Mouse (Mus musculus): Measurements from ENCODE around the gene Gm49380. TPM values are rescaled to one million over a fixed set of nuclear protein-coding genes. Genes with fewer than 3 reads are reported as not detected.

Gene Gm49380
- total and polyA plus RNA-seq, 3 experiments: 0.12 to 1.1 (median 0.76) TPM

DNA sequence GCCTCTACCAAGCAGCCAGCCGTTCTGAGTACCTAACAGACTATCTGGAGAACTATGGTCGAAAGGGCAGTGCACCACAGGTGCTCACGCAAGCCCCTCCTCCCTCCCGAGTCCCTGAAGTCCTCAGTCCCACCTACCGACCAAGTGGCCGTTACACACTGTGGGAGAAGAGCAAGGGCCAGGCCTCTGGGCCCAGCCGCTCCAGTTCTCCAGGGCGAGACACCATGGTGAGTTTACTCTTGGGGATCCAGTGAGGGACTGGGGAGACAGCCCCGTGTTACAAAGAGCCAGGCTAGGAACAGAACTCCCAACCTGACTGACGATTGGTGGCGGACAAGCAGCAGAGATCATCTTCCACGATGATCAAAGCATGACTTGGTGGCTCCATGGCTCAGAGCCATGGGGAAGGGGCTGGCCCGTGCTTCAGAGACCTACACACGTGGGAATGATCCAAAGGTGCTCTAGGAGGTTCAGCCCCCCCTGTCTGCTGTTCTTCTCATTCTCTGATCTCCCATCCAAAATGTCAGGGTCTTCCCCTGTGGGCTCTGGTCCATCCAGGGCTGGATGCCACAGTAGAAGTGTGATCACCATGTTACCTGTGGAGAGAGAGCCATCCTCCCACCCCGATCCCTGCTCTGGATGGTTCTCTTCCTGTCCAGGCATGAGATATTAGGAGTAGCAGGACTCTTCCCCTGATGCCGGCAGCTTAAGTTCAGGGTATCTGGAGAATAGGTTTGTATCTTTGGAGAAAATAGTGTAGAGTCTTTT lies 37.1 kb downstream of the Gm49380 start:
- DNase-seq: no peak

- no peak for DNase-seq
Observed at GRCm38 (mm10) chr9:44075276-44075995, 37.9 kb downstream of the Gm49380 start.

GRCm38 (mm10) chr9:44074395-44075275 lies 38.7 kb downstream of the Gm49380 start:
- no peak for DNase-seq

DNA sequence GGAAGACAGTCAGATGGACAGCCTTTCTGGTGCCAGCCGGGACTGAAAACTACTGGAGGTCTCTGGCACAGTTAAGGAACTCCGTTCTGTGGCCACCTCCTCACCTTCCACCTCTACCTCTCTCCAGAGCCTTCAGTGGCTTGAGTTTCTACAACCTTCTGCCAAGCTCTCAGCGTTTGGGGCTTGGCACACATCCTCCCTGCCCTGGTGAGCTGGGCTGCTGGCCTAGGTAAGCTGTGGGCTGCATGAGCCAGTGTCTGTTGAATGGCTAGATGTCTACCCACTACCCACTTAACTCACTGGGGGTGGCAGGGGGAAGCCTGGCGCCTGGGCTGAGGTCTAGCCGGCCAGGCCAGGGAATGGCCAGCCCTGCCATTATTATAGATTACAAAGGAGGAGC lies 40.2 kb downstream of the Gm49380 start:
- DNase-seq: no peak

DNA sequence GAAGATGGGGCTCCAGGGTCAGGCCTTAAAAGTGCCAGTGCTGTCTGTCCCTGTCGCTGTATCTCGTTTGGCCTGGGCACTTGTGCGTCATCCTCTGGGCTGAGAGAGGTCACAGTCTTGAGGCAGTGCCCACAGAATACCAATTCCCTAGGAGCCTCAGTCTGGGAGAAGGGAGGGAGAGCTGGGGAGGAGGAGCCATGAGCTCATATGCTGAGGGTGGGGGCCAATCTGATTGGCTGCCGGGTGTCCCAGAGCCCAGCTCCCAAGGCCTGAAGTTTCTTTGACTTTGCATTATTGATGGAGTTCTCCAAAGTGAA lies 40.7 kb downstream of the Gm49380 start:
- DNase-seq: peak; percentile 90

- DNase-seq: peak; percentile 70
Observed at GRCm38 (mm10) chr9:44071914-44072598, 41.2 kb downstream of the Gm49380 start.

DNA sequence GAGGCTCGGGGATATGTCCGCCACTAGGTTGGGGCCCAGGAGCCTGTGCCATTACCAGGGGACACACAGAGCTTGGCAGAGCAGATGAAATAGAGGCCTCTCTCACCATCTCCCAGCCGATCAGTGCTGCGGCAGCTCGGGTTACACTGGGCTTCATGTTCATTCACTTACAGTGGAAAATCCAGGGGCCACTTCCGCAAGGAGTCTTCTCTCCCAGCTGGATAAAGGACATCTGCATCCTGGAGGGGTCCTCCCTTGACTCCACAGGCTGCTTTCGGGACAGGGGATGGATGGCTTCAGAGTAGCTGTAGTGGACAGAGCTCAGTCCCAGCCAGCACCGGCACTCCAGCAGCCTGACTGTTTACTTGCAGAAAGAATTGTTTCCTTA lies 42.5 kb downstream of the Gm49380 start:
- no peak for DNase-seq

GRCm38 (mm10) chr9:44070113-44070843 lies 43.0 kb downstream of the Gm49380 start:
- DNase-seq: no peak

DNA sequence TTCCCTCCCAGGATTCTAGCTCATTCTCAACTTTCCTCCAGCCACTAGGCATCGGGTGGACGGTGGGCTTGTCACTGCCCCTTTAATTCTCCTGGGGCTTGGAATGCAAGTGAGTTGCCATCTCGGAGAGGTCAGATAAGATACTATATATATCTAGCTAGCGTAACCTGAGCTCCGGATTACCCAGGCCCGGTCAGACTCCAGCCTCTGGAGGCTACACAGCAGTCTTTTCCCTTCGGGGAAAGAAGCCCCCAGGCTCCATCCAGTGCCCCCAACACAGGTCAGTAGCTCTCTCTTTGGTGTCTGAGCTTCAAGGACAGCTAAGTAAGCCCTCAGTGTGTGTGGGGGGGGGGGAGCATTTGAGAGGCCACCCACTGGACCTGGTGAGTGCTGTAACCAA lies 44.0 kb downstream of the Gm49380 start:
- no peak for DNase-seq

GRCm38 (mm10) chr9:44067960-44068330 lies 45.4 kb downstream of the Gm49380 start:
- peak; percentile 49 for DNase-seq

GRCm38 (mm10) chr9:44067241-44067959 lies 45.9 kb downstream of the Gm49380 start:
- peak; percentile 43 for DNase-seq

DNA sequence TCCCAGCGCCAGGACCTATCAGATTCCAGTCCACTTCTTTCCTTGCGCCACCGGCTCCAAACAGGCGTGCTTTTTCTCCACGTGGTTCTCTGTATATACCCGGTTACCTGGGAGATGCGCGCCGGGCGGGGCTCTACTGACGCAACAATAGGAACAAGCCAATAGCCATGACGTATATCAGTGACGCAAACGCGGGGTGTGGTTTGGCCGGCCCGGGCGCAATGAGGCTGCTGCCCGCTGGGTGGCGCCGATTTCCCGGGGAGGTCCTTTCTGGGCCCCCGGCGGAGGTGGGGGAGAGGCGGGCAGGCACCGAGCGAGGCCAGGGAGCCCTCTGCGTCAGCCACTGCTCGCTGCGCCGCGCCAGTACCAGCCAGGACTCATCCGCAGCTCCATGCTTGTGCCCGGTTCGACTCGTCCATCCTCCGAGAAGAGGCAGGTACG lies 46.5 kb downstream of the Gm49380 start, which contains the start of gene Usp2:
TSS of gene Usp2 (plus strand) at position 237 of the 441 bp plus-strand sequence.
- DNase-seq: peak; percentile 100

- no peak for DNase-seq
Observed at GRCm38 (mm10) chr9:44065177-44065576, 48.1 kb downstream of the Gm49380 start.

DNA sequence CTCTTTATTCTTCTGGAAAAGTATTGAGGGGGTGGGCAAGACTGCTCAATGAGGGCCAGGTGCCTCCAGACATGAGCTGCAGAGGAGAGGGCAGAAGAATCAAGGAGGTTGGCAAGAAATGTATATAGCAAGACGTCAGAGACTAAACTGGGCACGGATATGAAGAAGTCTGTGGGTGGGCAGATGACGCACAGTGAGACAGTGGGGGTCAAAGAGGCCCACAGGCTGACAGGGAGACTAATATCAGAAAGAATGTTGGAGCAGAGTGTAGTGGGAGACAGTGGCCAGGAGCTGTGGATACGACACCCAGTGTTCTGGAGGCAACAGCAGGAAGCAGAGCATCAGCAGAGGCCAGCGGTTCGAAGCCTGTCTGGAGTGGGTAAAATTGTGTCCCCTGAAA lies 54.7 kb downstream of the Gm49380 start:
- no peak for DNase-seq

DNA sequence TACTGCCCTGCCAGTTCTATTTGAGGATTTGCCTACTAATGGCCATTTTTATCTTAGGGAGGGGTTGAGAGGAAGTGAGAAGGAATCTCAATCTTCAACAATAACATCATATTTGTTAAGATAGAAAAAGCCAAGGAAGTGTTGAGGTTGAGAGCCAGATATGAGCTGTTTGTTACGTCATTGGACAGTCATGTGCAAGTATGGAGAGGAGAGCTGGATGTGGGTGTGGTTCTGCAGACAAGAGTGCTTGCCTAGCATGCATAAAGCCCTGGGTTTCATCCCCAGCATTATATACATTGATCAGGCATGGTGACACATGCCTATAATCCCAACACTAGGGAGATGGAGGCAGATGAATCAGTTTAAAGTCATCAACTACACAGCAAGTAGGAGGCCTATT lies 59.4 kb downstream of the Gm49380 start:
- DNase-seq: no peak

DNA sequence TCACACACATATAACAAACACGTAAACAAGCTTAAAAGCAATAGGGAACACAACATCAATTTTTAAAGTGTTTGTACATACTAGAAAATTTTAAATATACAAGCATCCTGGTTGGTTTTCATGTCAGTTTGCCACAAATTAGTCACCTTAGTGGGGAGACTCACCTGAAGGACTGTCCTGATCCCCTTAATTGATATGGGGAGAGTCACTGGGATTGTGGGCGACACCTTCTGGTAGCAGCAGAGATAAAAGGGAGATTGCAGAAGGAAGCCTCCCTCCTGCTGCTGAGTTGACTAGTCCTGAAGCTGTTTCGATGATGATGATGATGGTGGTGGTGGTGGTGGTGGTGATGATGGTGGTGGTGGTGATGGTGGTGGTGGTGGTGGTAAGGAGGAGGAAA lies 60.4 kb downstream of the Gm49380 start:
- DNase-seq: no peak

- no peak for DNase-seq
Observed at GRCm38 (mm10) chr9:44049381-44050165, 63.7 kb downstream of the Gm49380 start.

DNA sequence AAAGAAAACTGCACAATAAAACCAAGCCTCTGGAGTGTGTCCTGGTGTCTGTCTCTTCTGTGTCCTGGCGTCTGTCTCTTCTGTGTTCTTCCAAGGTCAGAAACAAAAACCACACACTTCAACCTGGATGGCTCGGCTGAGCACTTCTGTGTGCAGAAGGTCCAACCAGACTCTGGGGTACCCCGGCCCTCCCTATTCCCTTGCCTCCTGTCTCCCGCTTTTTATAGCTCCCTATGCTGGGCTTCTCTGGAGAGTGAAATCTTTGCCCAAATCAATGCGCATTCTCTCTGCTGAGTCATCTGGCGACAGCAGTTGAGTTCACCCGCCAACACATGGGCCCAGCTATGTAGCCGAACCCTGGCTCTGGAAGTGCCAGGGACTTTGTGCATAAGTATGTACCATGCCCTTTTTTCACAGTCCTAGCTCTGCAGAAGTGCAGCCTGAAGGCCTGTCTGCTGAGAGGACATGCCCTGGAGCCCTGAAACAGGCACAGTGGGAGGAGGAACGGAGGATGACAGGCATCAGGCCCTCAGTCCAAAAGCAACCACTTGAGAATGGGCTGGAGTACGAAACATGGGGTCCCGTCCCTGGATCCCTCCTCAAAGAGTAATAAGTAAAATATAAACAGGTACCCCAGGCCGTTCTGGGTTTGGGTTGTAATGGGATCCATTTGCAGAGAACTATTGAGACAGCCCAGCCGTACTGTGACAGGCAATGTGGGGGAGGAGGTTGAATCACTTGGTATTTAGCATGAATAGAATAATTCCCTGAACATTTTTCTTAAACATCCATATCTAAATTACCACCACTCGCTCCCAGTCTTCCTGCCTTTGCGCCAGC lies 64.5 kb downstream of the Gm49380 start:
- peak; percentile 9 for DNase-seq

Measured in adrenal gland, adult 2 months (tissue).